Mouse (Mus musculus) liver, adult 2 months (tissue): ENCODE data around the gene Adamts17. TPM values are rescaled to one million over a fixed set of nuclear protein-coding genes. Genes with fewer than 3 reads are reported as not detected.

Experiments
- DNase-seq: peaks from one replicate; pipeline ENCODE4 v3.0.0-alpha.2; 2011; ENCODE audit warnings: low read depth, low spot score; ENCODE audit errors: extremely low read depth
- H3K27ac ChIP-seq: fragments of 200-500 bp; replicated peaks from 2 replicates; pipeline ENCODE4 v1.5.1; 2012; ENCODE audit warnings: low read depth, mild to moderate bottlenecking, control low read depth, inconsistent platforms, low read length; ENCODE audit not compliant: insufficient read depth
- H3K27me3 ChIP-seq: fragments of 200-500 bp; 2 replicates; pipeline ENCODE4 v1.6.1; 2012; ENCODE audit warnings: mild to moderate bottlenecking, moderate library complexity, low read length, inconsistent platforms; ENCODE audit not compliant: control insufficient read depth, insufficient read depth
- H3K36me3 ChIP-seq: fragments of 200-500 bp; 2 replicates; pipeline ENCODE4 v1.6.1; 2012; ENCODE audit warnings: low read length, inconsistent platforms; ENCODE audit not compliant: control insufficient read depth, insufficient read depth
- H3K4me1 ChIP-seq: fragments of 200-500 bp; 2 replicates; pipeline ENCODE4 v1.6.1; 2011; ENCODE audit warnings: low read length; ENCODE audit not compliant: control insufficient read depth, insufficient read depth
- H3K4me3 ChIP-seq: fragments of 200-500 bp; 2 replicates; pipeline ENCODE4 v1.5.1; 2011; ENCODE audit warnings: low read depth, mild to moderate bottlenecking, control low read depth, low read length, moderate library complexity; ENCODE audit not compliant: insufficient read depth
- H3K79me2 ChIP-seq: fragments of 200-500 bp; 2 replicates; pipeline ENCODE4 v1.6.1; 2012; ENCODE audit warnings: inconsistent platforms, mild to moderate bottlenecking, low read length, moderate library complexity; ENCODE audit not compliant: control insufficient read depth, insufficient read depth
- H3K9ac ChIP-seq: fragments of 200-500 bp; 2 replicates; pipeline ENCODE4 v1.6.1; 2012; ENCODE audit warnings: low read depth, mild to moderate bottlenecking, control low read depth, inconsistent platforms, low read length
- CTCF ChIP-seq: fragments of 200-500 bp; IDR thresholded peaks from 2 replicates; pipeline ENCODE4 v1.5.1; 2011; ENCODE audit warnings: low read depth, low read length, control low read depth
- POLR2A ChIP-seq: fragments of 200-500 bp; IDR thresholded peaks from 2 replicates; pipeline ENCODE4 v1.6.1; 2011; ENCODE audit warnings: low read length, control low read depth; ENCODE audit not compliant: insufficient read depth; ENCODE audit errors: extremely low read depth
- whole genome bisulfite sequencing: fragments of 180-500 bp; shearing (Covaris S2); methylation state at CpG from one replicate; pipeline ENCODE4 v1.1.7; 2018; 5-methylcytosine and 5-hydroxymethylcytosine counted together
- polyA plus RNA-seq: library from polyadenylated mRNA; depleted of rRNA; stranded (reverse); fragments of >200 nt; gene quantifications from 2 replicates; pipeline ENCODE4 v1.2.3, GENCODE M21; 2012
- total RNA-seq: library from RNA; depleted of rRNA; stranded (reverse); fragments of >200 nt; gene quantifications from 2 replicates; pipeline ENCODE4 v1.2.3, GENCODE M21; 2014

Gene Adamts17
- total and polyA plus RNA-seq, 2 experiments = 0.09 to 0.17 TPM

- Histone ChIP-seq H3K9ac (no peak overlapping the region), H3K4me1 (no peaks in the 10 kb centered on the region), H3K27ac (no peak overlapping the region), H3K36me3 (no peaks in the 10 kb centered on the region), H3K27me3 (no peaks in the 10 kb centered on the region), H3K4me3 (no peak overlapping the region), H3K79me2 (no peaks in the 10 kb centered on the region)
- no peak for DNase-seq
- no peak for TF ChIP-seq CTCF
- no peak for TF ChIP-seq POLR2A
- WGBS = 69% methylated on average over 6 of the region's 6 CpGs
These were observed 129.1 kb downstream of the Adamts17 start for GRCm38 (mm10) chr7:66968661-66969060.

GRCm38 (mm10) chr7:66969199-66969598, 129.7 kb downstream of the Adamts17 start:
- Histone ChIP-seq H3K36me3 (no peaks in the 10 kb centered on the region), H3K4me3 (no peak overlapping the region), H3K9ac (no peak overlapping the region), H3K4me1 (no peaks in the 10 kb centered on the region), H3K27me3 (no peaks in the 10 kb centered on the region), H3K79me2 (no peaks in the 10 kb centered on the region), H3K27ac (no peak overlapping the region)
- no peak for DNase-seq
- WGBS = 48% methylated on average over 2 of the region's 2 CpGs
- TF ChIP-seq POLR2A (no peak), CTCF (no peak)

GRCm38 (mm10) chr7:66970235-66970634, 130.7 kb downstream of the Adamts17 start:
- TF ChIP-seq CTCF (no peak), POLR2A (no peak)
- no peaks in the 10 kb centered on the region for H3K36me3 ChIP-seq
- no peak for DNase-seq

GRCm38 (mm10) chr7:66970974-66971373, 131.4 kb downstream of the Adamts17 start:
- Histone ChIP-seq H3K27ac (no peak overlapping the region), H3K9ac (no peak overlapping the region), H3K79me2 (no peaks in the 10 kb centered on the region), H3K27me3 (no peaks in the 10 kb centered on the region), H3K4me3 (no peak overlapping the region), H3K4me1 (no peaks in the 10 kb centered on the region), H3K36me3 (no peaks in the 10 kb centered on the region)
- 63% methylated on average over 2 of the region's 2 CpGs for WGBS
- TF ChIP-seq CTCF = no peak
- no peak for DNase-seq

More at GRCm38 (mm10) chr7:66970235-66970634, 130.7 kb downstream of the Adamts17 start:
- no peaks in the 10 kb centered on the region for H3K27me3 ChIP-seq
- H3K27ac ChIP-seq = no peak overlapping the region
- H3K79me2 ChIP-seq = no peaks in the 10 kb centered on the region
- no peak overlapping the region for H3K4me3 ChIP-seq
- H3K9ac ChIP-seq = no peak overlapping the region
- WGBS = 70% methylated on average over 2 of the region's 2 CpGs
- H3K4me1 ChIP-seq = no peaks in the 10 kb centered on the region

- Histone ChIP-seq H3K4me1 (no peaks in the 10 kb centered on the region), H3K4me3 (no peak overlapping the region), H3K27ac (no peak overlapping the region), H3K79me2 (no peaks in the 10 kb centered on the region), H3K36me3 (no peaks in the 10 kb centered on the region), H3K9ac (no peak overlapping the region), H3K27me3 (no peaks in the 10 kb centered on the region)
- TF ChIP-seq CTCF (no peak), POLR2A (no peak)
- no peak for DNase-seq
- 56% methylated on average over 10 of the region's 10 CpGs for WGBS
These were observed 135.3 kb downstream of the Adamts17 start for GRCm38 (mm10) chr7:66974859-66975258.

- WGBS = 96% methylated on average over 9 of the region's 9 CpGs
- no peaks in the 10 kb centered on the region for H3K79me2 ChIP-seq
- no peak overlapping the region for H3K9ac ChIP-seq
These were observed 136.8 kb downstream of the Adamts17 start for GRCm38 (mm10) chr7:66976371-66976770.

More at GRCm38 (mm10) chr7:66976371-66976770, 136.8 kb downstream of the Adamts17 start:
- Histone ChIP-seq H3K27me3 (no peaks in the 10 kb centered on the region), H3K36me3 (no peaks in the 10 kb centered on the region), H3K4me3 (no peak overlapping the region), H3K27ac (no peak overlapping the region), H3K4me1 (no peaks in the 10 kb centered on the region)
- DNase-seq = no peak
- TF ChIP-seq CTCF (no peak), POLR2A (no peak)
